Mouse (Mus musculus) cerebellum, adult 11-12 months (tissue): Measurements from ENCODE around the gene Yy1.
A peak's percentile ranks its signal among the peaks of the same experiment; 100 is the strongest.

Experiments
- DNase-seq: peaks from one replicate; pipeline ENCODE4 v3.0.0; 2022

Gene Yy1

DNA sequence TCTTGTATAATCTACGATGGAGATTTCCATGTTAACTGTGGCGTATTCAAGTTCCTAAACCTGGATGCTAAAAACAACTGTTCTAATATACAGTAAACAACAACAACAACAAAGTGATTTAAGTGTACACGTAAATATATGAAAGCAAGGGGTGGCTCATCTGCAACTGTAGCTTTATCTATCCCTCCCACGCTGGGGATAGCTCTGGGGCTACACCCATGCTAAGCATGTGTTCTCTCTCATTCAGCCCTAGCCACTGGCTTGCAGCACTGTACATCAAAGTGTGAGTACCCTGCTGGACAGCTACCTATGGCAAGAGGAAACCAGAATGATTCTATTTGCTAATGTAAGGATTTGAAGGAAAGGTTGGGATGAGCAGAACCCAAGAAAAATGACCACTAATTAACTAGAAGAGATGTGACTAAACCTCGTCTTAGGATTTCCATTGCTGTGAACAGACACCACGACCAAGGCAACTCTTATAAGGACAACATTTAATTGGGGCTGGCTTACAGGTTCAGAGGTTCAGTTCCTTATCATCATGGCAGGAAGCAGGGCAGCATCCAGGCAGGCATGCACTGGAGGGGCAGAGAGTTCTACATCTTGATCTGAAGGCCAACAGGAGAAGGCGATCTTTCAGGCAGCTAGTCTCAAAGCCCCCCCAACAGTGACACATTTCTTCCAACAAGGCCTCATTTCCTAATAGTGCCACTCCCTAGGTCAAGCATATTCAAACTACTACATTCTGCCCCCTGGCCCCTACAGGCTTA, 12.5 kb upstream of the Yy1 start:
- no peak for DNase-seq

- no peak for DNase-seq
Measured at GRCm38 (mm10) chr12:108785161-108785560, 7.6 kb upstream of the Yy1 start.

- no peak for DNase-seq
Measured at GRCm38 (mm10) chr12:108787329-108787728, 5.4 kb upstream of the Yy1 start.

DNA sequence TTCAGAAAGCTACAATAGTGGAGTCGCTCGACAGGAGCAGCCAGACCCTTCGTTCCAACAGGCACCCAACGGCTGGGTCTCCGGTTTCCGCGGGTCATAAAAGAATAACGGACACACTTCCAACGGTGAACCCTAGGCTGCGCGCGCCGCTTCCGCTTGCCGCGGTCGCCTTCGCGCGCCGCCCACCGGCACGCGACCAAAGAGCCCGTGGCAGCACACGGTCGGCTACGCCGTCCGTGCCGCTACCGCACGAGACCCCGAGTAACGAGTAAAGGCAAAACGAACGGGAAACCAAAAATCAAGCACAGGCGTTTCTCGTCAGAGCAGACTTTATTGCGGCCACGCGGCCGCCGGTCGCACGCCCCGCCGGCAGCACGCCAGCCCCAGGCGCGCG, 624 bp upstream of the Yy1 start:
- peak; percentile 83 for DNase-seq

- peak; percentile 73 for DNase-seq
Measured at GRCm38 (mm10) chr12:108793453-108793941, 724 bp downstream of the Yy1 start.

GRCm38 (mm10) chr12:108794078-108794711, 1.4 kb downstream of the Yy1 start:
- DNase-seq: peak; percentile 90

- peak; percentile 12 for DNase-seq
Measured at GRCm38 (mm10) chr12:108794979-108795537, 2.3 kb downstream of the Yy1 start.

- DNase-seq: no peak
Measured at GRCm38 (mm10) chr12:108801613-108802012, 8.8 kb downstream of the Yy1 start.

DNA sequence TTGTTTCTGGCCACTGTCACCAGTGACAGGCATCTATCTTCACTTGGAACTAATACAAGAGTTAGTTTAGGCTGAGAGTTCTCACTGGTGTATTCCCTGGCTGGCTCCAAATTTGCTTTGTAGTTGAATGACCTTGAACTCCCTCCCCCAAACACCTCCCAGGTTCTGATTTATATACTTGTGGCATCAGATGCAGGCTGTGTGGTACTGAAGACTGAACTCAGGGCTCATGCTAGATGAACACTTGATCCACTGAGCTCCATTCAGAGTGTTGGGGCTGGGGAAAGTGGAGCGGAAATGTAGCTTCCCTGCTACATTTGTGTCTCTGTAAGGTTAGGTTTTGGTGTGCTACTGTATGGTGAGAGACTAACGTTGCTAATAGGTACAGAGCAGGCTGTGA, 11.6 kb downstream of the Yy1 start:
- DNase-seq: no peak

GRCm38 (mm10) chr12:108808465-108808864, 15.7 kb downstream of the Yy1 start:
- no peak for DNase-seq

GRCm38 (mm10) chr12:108809771-108810170, 17.0 kb downstream of the Yy1 start:
- DNase-seq: no peak

DNA sequence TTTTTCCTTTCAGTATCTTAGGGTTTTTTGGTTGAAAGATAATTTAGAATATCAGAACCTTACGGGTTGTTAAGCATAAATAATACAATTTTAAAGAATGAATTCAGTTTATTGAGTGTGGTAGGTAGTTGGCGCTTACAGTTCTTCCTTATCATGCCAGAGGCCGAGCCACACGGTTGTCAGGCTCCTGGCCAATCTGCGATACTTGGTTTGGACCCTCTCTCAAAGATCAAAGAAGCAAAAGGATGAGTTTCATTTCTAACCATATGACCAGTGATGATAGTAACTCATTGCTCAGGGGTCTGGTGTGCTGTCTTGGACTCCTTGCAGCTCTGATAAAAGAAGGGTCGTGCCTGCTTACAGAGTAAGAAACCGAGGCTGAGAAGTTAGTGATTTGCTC, 17.5 kb downstream of the Yy1 start:
- DNase-seq: no peak

GRCm38 (mm10) chr12:108811133-108811532, 18.4 kb downstream of the Yy1 start:
- DNase-seq: no peak

DNA sequence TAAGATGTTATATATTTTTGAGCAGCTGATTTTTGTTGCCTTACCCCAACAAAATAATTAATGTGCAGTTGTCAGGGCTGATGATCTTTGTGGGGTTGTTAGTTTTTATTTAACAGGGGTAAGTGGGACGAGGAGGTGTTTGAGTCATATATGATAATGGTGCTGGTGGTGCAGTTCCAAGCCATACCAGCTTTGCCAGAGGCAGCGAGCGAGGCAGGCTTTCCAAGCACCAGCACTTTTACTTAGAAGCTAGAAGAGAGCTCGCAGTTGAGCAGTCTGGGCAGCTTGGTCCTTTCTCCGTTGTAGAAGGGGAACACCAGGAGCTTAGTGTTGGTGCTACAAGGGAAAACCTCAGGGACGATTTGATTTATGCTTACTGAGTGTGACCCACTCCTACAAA, 19.7 kb downstream of the Yy1 start:
- DNase-seq: no peak

DNA sequence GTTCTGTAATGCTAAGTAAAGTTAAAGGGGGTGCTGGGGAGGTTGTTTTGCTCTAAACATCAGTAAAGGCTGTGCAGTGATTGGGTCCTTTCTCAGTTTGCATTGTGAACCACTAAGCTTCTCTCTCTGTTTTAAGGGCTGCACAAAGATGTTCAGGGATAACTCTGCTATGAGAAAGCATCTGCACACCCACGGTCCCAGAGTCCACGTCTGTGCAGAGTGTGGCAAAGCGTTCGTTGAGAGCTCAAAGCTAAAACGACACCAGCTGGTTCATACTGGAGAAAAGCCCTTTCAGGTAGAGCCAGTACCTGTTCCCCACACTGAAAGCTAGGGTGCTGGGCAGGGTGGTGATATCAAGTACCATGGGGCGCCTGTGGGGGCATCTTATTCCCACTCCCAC, 21.7 kb downstream of the Yy1 start:
- DNase-seq: no peak

GRCm38 (mm10) chr12:108816569-108816968, 23.8 kb downstream of the Yy1 start:
- DNase-seq: no peak

GRCm38 (mm10) chr12:108820461-108820860, 27.7 kb downstream of the Yy1 start:
- no peak for DNase-seq

DNA sequence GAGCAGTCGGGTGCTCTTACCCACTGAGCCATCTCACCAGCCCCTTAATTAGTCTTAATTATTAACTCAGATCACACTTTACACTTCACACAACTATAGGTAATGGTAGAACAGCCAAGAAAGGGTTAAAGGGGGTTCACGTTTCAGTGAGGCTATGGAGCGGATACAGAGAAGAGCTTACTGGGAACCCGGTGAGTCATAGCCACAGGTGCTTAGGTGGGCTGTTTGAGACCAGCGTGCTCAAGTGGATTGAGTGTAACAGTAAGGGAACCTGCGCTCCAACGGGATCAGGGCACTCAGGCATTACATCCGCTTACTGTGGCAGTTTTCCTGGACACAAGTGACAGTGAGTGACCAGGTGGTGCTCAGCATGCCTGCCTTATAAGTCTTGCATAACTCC, 30.3 kb downstream of the Yy1 start:
- DNase-seq: no peak

DNA sequence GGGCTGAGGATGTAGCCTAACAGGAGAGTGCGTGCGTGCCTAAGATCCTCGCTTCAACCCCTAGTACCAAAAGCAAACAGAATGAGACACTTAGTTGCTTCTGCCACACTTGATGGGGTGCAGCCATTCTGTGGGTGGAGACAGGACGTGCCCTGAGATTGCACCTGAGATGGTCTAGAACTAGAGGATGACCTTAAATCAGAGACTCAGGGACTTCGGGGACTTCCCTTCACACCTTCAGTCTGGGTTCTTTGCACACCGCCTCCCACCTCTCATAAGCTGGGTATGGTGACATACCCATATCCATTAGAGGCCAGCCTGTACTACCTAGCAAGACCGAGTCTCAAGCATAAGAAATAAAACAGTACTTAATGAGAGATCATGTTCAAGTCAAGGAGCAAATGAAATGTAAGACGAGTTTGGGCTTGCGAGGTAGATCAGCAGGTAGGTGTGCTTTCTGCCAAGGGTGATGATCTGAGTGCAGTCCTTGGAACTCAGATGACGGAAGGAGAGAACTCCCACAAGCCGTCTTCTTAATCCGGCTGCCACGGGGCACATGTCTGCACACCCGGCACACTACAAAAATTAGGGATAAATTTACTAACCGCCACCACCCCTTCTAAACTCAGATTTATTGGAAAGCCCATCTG, 31.6 kb downstream of the Yy1 start:
- DNase-seq: no peak

- peak; percentile 57 for DNase-seq
Measured at GRCm38 (mm10) chr12:108825561-108826224, 32.9 kb downstream of the Yy1 start.

DNA sequence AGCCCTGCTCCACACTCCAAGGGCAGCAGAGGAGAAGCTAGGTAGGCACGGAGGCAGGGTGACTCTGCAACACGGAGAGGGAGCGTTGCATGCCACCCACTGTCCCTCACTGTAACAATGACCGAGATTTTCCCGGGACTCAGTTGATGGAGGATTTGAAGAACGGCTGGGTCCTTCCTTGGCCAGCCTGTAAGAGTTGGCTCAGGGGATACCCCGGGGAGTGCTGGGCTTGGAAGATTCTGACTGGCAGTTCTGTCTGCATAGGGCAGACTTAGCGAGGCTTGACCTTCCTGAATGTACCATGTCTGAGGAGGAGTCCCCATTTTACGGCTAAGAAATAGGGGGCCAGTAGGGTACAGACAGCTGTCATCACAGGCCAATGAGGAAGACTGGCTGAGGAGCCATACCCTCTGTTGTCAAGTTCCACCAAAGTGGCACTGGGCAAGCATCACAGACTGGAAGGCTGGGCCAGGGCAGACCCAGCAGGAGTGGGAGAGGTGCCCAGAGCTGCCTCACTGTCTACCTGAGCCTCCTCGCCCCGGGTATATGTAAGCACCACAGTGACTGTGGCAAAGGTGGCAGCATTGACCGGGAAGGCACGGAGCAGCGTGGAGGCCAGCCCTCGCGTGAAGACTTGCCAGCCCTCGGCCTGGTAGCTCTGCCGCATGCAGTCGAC, 33.6 kb downstream of the Yy1 start:
- peak; percentile 92 for DNase-seq

DNA sequence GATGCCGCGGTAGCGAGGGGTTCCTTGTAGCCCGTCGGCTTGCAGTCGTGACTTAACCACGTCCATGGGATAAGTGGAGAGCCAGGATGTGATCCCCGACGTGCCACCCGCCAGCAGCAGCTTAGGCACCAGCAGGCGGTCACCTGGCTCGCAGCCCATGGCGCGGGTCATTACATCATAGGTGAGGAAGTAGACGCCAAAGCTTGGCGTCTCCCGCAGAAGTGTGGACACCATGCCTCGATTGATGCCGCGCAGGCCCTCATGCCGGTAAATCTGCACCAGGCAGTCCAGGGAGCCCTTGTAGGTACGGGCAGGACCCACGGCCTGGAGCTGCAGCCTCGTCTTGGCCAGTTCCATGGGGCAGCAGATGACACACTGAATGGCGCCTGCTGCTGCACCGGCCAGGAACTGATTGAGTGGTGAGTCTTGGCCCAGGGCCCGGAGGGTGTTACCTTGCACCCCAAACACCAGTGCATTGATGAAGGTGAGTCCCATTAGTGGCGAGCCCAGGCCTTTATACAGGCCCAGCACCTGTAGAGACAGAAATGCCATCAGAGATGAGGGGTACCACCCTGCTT, 34.3 kb downstream of the Yy1 start:
- peak; percentile 86 for DNase-seq
